Mouse (Mus musculus) layer of hippocampus, postnatal 36 days (tissue): ENCODE results near the gene Anp32a. TPM values are rescaled to one million over a fixed set of nuclear protein-coding genes. Genes with fewer than 3 reads are reported as not detected.
A peak's percentile ranks its signal among the peaks of the same experiment; 100 is the strongest.

Experiments
- DNase-seq, 2 experiments: peaks; one replicate each; pipeline ENCODE4 v3.0.0; 2022
- total RNA-seq, 2 experiments: library from RNA; stranded (reverse); gene quantifications; 2 replicates each; pipeline ENCODE4 v1.2.3; 2021

Anp32a gene
- total RNA-seq, 2 experiments from 2014 or later: 334 to 351 TPM

DNA sequence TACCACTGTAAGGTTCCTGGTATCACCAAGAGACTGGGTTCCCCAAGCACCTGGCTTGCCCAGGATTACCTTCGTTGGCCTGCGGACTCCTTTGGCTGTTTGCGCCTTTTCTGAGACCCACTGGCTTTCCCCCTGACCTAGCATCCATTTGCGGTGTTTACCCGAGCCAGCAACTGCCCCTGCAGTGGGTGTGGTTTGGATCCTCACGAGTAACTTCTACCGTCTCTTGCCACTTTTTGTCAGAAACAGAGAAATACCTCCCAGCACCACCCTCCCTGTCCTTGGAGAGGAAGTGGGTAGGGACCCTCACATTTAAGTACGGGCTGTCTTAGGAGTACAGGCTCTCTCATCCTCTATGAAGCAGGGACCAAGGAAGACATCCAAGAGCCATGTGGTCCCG, 29.1 kb downstream of the Anp32a start:
- no peak for DNase-seq

DNA sequence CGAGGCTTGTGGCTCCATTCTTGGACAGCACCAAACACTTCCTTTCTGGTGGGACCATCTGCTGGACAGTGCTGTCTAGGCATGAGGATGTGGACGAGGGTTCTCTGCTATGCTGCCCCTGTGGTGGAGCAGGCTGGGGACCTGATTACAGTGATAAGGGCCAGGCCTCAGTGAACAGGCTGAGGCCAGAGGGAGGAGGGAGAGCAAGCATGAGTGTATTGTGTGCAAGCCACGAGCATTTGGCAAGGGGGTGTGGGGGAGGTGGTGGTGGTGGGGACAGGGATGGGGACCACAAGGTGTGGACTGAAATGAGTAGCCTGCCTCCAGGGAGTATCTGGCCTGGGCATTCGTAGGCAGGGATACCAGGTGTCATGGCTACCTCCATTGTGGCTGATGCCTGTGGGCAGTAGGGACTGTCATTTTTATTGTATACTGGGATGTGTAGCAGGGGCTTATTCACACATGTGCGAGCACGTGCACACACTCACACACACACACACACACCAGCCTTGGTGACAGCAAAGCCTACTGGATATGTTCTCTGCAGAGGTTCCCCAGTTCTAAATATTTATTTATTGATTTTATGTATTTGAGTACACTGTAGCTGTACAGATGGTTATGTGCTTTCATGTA, 29.7 kb downstream of the Anp32a start:
- no peak for DNase-seq

DNA sequence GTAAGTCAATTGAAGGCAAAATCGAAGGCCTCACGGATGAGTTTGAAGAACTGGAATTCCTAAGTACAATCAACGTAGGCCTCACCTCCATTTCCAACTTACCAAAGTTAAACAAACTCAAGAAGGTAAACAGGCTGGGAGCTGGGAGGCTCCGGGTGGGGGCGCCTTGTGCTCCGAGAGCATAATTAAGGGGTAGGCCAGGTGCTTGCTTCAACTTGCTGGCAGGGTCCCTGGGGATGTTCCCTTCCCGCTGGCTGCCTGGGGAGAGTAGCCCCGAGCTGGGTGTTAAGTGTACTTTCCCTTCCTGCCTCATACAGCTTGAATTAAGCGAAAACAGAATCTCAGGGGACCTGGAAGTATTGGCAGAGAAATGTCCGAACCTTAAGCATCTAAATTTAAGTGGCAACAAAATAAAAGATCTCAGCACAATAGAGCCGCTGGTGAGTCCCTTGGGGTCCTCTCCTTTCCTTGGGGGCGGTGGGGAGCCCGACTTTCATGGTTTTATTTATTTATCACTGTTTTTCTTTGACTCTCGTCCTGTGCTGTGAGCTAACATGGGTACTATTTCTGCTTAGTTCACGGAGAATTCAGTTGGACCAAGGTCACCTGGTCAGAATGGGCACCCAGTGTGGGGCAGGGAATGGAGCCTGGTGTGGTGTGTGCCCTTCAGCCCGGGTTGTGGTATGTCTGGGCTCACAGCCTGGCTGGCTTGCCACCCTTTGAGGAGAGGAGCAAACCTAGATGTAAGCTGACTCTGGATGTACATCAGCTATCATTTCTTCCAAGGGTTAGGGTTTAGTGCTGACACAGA, 30.9 kb downstream of the Anp32a start:
- DNase-seq: no peak

DNA sequence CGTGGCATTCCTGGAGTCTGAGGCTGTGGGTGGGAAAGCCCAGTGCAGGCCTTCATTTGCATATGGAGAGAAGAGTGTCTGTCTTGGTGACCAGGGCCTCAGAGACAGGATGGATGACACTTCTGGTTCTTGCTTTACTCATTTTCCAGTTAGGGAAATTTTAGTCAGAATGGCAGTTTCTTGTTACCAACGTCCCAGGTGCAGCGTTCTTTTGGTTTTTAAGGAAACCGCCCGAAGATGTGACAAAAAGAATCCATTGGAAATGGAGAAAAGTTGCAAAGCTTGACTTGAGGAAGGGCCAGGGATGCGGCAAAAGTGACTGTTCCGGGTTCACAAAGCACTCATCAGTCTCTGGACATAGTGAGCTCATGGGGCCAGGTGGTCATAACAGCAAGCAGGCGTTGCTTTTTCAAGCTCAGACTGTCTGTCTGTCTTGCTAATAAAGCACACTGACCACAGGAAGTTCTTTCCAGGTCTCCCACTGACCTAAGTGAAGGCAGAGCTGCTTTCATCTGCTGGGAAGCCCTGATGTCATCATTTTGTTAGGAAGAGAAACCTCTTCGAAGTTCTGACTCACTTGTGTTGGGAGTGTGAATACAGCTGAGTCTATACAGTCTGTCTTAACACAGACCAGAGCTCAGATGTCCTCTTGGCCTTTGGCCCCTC, 31.6 kb downstream of the Anp32a start:
- no peak for DNase-seq

DNA sequence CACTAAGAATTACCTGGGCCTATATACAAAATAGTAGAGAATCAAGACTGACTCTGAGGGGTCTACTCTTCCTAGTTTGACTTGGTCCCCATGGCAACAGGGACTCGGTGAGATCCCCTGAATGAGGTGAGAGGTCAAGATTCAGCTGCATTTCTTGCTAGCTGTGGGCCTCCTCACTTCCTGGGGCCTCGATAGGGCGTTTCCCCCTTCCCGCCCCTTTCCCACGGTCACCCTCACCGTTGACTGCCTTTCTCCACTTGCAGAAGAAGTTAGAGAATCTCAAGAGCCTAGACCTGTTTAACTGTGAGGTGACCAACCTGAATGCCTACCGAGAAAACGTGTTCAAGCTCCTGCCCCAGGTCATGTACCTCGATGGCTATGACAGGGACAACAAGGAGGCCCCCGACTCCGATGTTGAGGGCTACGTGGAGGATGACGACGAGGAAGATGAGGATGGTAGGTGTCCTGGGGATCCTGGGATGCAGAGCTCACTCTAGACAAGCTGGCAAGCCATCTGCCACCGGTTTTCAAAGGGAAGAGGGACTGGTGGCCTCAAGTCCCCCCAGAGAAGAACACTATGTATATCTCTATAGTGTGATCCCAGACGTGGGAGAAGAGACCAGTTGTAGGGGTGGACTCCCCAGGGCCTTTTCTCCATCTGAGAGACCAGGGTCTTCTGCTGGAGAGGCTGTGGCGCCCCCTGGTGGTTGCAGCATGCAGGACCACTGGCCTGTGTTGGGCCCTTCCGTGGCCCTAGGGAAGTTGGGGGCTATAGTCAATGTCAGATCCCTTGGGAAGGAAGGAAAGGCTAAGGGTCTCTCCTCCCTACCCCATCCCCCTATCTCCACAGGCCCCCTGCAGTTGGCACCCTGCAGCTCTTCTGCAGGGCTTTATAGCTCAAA, 32.4 kb downstream of the Anp32a start:
- peak; percentile 56 to 57 for DNase-seq

DNA sequence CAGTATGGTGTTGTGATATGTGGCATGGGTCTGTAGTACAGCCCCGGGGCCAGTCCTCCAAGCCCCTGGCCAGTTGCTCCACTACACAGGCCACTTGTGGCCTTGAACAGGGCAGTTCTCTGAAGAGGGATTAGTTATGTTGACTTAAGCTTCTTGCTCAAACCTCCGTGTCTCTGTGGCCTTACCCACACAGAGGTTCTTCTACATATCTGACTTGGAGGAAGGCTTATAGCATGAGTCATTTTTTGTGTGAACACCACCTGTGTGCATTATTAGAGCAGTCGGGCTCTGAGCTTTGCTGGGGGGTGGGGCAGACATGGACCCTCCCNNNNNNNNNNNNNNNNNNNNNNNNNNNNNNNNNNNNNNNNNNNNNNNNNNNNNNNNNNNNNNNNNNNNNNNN, 33.2 kb downstream of the Anp32a start:
- no peak for DNase-seq

DNA sequence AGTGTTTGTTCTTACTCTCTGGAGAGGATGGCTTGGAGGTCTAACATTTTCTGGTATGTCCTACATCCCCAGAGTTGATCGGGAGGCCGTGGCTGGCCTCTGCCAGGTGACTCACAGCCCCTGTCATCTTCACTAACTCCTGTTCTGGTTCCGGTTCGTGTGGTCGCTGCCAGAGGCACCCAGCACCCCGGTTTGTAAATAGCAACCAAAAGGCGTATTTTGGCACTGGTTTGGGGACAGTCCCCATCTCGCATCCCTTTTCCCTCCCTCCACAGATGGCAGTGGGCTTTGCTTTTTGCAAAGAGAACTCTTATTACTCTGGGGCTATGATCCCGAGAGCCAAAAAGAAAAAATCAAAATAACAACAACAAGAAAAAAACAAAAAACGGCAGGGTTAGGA, 36.8 kb downstream of the Anp32a start:
- DNase-seq: peak; percentile 49 to 60

DNA sequence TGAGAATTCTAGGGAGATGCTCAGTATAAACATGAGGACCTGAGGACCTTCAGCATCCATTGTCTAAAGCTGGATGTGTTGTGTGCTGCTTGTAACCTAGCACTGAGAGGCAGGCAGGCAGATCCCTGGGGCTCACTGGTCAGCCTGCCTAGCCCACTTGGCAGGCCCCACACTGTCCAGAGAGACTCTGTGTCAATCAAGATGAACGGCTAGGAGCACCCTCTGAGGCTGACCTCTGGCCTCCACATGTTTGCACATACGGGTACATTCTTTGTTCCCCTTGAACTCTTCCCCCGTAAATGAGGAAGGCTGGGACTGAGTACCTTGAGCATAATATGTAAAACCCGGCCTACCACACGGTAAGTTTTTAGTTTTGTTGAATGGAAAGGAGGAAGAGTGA, 39.3 kb downstream of the Anp32a start:
- no peak for DNase-seq

DNA sequence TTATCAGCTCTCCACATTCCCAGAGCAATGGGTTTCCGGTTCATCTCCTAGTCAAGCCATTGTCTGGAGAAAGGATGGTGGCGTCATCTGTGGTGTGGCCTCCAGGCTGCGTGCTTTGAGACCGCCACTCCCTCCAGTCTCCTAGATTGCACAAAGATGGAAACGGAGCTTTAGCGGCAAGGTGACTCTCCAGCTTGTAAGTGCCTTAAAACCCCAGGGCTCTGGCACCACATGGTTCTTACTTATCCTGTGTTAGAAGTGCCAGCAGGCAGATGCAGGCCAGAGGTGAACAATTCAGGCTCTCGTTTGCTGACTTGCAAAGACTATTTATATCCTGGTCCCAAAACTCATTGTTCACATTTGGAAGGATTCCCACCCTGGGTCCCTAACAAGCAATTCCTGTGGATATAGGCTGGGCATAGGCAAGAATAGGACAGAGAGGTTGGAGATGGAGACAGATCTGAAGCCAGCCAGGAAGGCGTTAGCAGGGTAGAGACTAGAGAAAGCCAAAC, 40.4 kb downstream of the Anp32a start:
- DNase-seq: no peak

DNA sequence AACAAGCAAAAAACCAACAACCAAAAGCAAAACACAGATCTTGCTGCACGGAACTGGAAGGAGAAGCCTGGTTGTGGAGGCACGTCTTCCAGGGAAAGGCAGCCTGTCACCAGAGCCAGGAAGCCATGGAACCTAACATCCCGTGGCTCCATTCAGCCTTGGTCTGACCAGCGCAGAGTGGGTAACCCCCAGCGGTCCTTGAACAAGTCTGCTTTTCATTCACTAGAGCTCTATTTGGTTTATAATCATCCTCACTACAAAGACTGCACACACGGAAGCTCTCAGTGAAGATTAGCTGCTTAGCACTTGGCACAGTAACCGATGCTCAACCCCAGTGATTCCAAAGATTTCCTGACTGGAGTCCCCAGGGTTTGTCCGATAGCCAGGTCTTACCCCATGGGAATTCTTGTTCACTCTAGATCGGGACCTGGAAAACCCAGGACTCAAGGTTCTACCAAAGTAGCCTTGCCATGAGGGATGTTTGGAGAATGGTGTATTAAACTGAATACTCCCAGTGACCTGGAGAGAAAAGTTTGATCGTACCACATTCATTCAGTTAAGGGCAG, 41.5 kb downstream of the Anp32a start:
- no peak for DNase-seq

DNA sequence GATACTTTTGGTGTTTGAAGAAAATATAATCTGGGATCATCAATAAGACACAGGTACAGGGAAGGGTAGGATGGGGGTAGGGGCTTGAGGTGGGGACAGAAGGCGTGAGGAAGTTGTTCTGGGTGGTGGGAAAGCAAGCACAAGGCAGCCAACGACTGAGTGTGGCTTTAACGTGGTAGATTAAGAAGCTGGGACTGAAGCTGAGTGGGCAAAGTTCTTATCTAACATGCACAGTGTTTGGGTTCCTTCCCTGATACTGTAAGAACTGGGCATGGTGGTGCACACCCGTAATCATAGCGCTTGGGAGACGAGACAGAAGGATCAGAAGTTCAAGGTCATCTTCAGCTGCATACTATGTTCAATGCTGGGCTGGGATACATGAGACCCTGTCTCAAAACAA, 44.0 kb downstream of the Anp32a start:
- no peak for DNase-seq

DNA sequence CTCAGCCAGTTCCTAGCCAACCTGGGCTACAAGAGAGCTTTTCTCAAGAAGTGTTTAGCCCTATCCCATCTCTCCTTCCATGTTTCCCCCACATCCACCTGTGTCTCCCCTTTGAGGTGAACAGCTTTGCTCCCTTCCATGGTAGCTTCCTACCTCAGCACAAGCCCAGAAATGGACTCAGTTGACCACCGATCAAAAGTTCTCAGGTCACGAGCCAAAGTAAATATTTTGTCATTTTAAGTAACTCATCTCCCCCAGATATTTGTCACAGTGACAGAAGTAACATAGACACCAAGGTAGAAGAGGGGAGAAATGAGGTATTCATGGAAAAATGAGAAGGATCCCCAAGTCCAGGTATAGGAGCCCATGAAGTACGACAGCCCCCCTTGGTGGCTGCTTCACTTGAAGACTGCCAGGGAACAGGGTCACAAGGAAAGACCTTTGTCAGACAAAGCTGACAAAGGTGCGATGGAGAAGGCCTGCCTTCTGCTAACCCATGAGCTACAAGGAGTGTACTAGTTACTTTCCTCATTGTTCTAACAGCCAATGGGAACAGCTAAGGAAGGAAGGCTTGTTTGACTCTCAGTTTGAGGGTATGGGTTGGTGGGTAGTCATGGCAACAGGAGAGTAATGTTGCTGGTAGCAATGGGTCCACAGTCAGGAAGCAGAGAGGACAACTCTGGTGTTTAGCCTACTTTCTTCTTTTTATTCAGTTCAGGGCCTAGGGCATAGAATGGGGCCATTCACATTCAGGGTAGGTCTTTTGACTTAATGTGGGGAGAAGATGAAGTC, 44.8 kb downstream of the Anp32a start:
- DNase-seq: no peak

DNA sequence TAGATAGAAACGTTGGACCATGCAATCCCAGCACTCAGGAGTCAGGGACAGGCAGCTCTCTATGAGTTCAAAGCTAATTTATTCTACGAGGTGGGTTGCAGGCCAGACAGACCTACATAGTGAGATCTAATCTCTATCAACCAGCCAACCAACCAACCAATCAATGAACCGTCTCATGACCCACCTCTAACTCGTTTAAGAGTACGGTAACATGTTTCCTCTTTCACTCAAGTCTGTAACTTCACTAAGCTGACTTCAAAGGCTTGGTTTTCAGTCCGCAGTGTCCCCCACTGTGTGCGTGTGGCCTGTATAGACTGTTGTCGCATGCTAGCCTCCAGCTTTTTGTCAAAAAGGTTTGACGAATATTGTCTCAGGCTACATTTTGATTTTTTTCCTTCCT, 48.6 kb downstream of the Anp32a start:
- DNase-seq: no peak

DNA sequence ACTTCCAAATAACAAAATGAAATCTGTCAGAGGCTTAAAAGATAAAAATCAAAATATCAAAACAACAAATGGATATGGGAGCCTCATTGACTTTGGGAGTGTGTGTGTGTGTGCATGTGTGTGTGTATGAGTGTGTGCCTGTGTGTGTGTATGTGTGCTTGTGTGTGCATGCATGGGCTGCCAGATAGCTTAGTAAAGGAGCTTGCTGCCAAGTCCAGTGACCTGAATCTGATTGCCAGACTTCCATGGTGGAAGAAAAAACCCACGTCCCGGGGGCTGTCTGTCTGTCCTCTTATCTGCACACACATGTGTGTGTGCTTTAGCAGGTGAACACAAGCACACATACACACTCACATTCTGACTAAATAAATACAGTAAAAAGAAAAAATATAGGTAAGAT, 52.4 kb downstream of the Anp32a start:
- DNase-seq: no peak

DNA sequence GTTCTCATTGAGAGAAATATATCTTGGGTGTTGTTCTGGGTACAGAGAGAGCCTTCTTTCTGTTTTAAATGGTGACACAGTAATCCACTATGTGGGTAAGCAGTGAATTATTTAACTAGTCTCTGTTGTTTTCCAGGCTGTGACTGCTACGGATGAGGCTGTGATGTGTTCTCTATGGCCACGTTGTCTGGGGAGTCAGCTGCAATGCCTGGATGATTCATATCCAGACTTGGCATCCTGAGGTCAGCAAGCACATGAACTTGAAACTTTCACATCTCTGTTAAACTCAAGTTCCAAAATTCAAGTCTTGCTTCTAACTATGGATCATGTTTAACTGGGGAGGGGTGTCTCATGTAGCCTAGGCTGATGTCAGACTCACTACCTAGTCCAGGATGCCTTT, 53.1 kb downstream of the Anp32a start:
- no peak for DNase-seq

DNA sequence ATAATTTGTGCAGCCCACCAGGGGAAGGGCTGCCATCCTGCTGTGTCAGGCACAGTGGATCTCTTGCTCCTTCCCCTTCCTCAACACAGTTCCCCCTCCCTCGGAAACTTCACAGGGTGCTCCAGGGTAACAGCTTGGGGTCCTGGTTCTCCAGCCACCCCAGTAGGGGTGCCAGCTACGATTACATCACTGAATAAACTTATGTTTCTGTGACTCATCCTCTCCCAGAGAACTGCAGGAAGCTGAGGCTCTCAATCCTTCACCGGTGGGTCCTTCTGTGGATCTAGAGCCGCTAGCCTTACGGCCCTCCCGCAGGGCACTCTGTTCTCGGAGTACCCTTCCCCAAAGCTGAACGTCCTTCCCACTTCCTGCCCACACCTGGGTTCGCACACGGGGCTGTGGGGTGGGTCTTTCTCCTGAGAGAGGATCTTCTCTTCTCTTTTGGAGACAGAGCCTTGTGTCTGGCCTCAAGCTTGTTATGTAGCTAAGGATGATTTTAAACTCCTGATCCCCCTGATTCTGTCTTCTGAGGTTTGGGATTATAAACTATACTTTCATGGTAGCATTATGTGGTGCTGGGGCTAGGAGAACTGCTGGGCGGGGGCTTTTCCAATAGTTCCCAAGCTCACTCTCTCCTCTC, 59.6 kb downstream of the Anp32a start:
- DNase-seq: no peak

DNA sequence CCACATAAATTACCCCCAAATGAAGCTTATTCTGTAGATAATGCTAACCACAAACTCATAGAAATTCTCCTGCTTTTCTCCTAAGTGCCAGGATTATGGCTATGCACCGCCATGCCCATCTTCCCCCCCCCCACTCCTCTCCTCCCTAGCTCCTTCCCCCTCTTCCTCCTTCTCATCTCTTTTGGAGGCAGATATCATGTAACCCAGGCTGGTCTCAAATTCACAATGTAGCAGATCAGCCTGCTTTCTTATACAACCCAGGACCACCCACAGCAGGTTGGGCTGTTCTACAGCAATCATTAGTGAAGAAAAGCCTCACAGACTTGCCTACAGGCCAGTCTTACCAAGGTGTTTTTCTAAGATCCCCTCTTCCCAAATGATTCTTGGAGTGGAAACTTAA, 60.5 kb downstream of the Anp32a start:
- DNase-seq: no peak

DNA sequence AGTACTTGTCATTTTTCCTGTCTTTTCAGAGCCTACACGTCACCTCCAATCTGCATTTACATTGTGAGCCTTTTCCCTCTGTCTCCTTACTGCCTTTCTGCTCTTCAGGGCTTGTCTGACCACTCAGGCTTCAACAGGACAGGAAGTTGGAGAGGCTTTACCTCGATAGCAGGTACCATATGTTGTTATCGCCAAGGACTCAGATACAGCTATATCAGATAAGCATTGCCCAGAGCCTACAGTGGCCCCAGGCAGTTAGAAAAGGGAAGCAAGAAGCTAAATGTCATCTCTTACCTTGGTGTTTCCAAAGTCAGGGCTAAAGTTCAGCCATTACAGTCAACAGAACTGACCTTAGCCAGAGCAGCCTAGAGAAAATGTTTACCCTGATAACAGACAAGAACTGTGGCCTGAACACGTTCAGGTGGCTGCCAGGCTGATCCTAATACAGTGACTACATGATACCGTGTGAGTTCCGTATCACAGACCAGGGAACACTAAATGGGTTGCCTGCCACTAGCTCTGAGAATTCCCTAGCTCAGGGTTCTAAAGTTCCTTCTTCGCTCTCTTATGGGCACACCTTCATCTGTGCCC, 65.4 kb downstream of the Anp32a start:
- DNase-seq: no peak

DNA sequence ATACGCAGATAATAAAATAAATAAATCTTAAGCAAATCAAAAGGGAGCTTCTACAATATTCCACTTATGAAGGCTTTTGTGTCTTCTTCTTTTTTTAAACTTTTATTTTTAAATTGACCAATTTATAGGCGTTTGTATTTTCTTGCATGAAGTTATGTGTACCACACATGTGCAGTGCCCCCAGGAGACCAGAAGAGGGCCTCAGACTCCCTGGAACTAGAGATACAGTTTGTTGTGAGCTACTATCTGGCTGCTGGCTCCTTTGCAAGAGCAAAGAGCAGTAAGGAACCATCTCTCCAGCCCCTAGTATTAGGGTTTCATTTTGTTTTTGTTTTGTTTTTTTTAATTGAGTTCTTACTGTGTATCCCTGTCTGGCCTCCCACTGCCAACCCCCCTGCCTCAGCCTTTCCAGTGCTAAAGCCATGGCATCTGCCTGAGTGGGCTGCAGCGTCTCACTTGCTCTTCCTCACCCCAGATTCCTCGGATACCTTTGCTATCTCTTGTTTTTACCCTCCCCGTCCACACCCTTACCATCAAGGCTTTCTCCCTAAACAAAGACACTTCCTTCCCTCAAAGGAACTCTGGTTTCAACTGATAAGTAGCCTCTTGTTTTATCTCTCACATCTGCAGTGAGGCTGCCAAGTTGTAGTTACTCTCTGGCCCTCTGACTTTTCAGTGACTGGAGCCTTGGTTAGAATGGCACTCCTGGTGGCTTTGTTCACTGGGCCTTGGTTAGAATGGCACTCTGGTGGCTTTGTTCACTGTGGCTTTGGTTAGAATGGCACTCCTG, 66.5 kb downstream of the Anp32a start:
- no peak for DNase-seq

DNA sequence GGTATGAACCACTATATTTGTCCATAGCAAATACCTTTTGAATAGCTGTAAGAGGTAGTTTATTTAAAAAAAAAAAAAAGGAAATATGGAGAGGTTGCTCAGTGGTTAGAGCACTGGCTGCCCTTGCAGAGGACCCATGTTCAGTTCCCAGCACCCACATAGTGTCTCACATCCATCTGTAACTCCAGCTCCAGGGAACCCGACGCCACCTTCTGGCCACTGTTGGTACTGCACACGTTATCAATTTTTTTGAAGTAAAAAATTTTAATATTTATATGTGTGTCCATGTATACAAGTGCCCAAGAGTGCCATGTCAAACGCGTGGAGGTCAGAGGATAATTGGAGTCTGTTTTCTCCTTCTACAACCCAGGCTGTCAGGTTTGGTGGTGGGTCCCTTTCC, 77.6 kb downstream of the Anp32a start:
- DNase-seq: no peak
